Mouse (Mus musculus) E14TG2a.4 (cell line): ENCODE results near the gene Ibsp.

ENCODE experiments used
- CTCF ChIP-seq: conservative IDR thresholded peaks from 2 replicates; pipeline ENCODE4 v1.5.1; 2014; ENCODE audit warnings: low read length
- POU5F1 ChIP-seq: IDR thresholded peaks from 2 replicates; pipeline ENCODE4 v1.6.1; 2014; ENCODE audit warnings: low read length, borderline replicate concordance

GRCm38 (mm10) chr5:104334516-104334915 is 35.5 kb downstream of the Ibsp start:
- no peak for TF ChIP-seq CTCF
- TF ChIP-seq POU5F1: no peak
